9 mouse cellular contexts compared by ENCODE assay signal in the genomic region with DNA sequence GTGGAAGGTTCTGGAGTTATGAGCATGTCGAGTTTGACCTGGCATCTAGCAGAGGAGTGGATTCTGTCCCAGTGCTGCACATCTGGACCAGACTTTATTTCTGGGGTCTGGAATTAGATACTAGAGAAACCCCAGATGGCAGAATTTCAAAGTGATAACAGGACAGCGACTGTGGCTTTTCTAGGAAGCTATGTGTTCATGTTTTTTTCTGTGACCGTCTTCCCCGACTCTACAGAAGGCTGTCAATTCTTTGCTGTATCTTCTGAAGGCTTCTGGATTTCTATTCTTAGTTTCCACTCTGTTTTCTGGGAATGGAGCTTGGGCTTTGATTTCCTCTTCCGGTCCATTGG. TPM values are rescaled to one million over a fixed set of nuclear protein-coding genes. Genes with fewer than 3 reads are reported as not detected.
DNase-seq lines count a peak whose midpoint lies in the region; ATAC-seq and TF ChIP-seq lines count a peak whose summit lies in the region.
"Had no signal": no experiment of that assay in that cellular context is flagged by ENCODE, and none has a peak within 500 bp of the region (broad histone marks: within the 10 kb centered on the region; RNA-seq: fewer than 3 reads in every experiment).

No protein-coding gene starts in this region.

- H3K4me1 ChIP-seq in heart, postnatal 0 days (ENCODE audit: control insufficient read depth, insufficient read depth), result no peaks in the 10 kb centered on the region; the same call in 1 of the 2 replicates
- peaks cover 42% of the 10 kb centered on the region for H3K4me1 ChIP-seq in G1E (ENCODE audit: insufficient read depth, low read depth, low read length)
- peaks cover 29 to 38% of the 10 kb centered on the region in 2 experiments for H3K4me1 ChIP-seq in liver, embryonic 14.5 days (replicated peaks; ENCODE audit: control insufficient read depth in 2 of 2, insufficient read depth in 2 of 2, low read length in 1 of 2)
- H3K4me1 ChIP-seq: neural tube, embryonic 13.5 days had no signal

- ATAC-seq in heart, postnatal 0 days (ENCODE audit: insufficient read depth, low read depth), result no peak
- no peak for ATAC-seq in G1E (ENCODE audit: extremely low read depth, insufficient number of reproducible peaks, low FRiP score, poor library complexity, severe bottlenecking)
- peak; percentile 66 for ATAC-seq in liver, embryonic 14.5 days (ENCODE audit: insufficient read depth)

- peak overlapping the region; percentile 13 for H3K4me3 ChIP-seq in heart, postnatal 0 days (ENCODE audit: low read depth, low read length)
- peak overlapping the region; percentile 67; the same call in 1 of the 2 replicates for H3K4me3 ChIP-seq in G1E (ENCODE audit: low read depth, low read length)
- peak overlapping the region; percentile 26 to 47 for H3K4me3 ChIP-seq in liver, embryonic 14.5 days (ENCODE audit: insufficient read depth in 1 of 2, low read depth in 2 of 2, low read length in 2 of 2)
- H3K4me3 ChIP-seq: neural tube, embryonic 13.5 days had no signal

- no peaks in the 10 kb centered on the region for H3K27me3 ChIP-seq in heart, postnatal 0 days (ENCODE audit: control insufficient read depth, insufficient read depth, low read length)
- H3K27me3 ChIP-seq in G1E (ENCODE audit: insufficient read depth, low read length), result peaks cover 5% of the 10 kb centered on the region; the same call in 1 of the 2 replicates
- H3K27me3 ChIP-seq in liver, embryonic 14.5 days (ENCODE audit: control insufficient read depth, insufficient read depth, low read length), result no peaks in the 10 kb centered on the region
- H3K27me3 ChIP-seq: neural tube, embryonic 13.5 days had no signal

- TF ChIP-seq CTCF in heart, postnatal 0 days (IDR thresholded peaks at IDR 0.05; ENCODE audit: low read depth), result no peak
- TF ChIP-seq CTCF in G1E (IDR thresholded peaks at IDR 0.05; ENCODE audit: low read depth, low read length), result no peak
- no peak for TF ChIP-seq CTCF in liver, embryonic 14.5 days (IDR thresholded peaks at IDR 0.05; ENCODE audit: low read depth)

- peak overlapping the region; percentile 82 for H3K27ac ChIP-seq in heart, postnatal 0 days (ENCODE audit: low read depth)
- H3K27ac ChIP-seq in liver, embryonic 14.5 days, result peak overlapping the region; percentile 86

- WGBS in heart, postnatal 0 days, result 41% methylated on average over 5 of the region's 5 CpGs
- WGBS in liver, embryonic 14.5 days (ENCODE audit: insufficient replicate concordance), result 12% methylated on average over 5 of the region's 5 CpGs

- H3K9ac ChIP-seq in heart, postnatal 0 days (replicated peaks; ENCODE audit: low read depth, low read length), result no peak overlapping the region
- H3K9ac ChIP-seq in liver, embryonic 14.5 days (replicated peaks), result peak overlapping the region; percentile 61
- H3K9ac ChIP-seq: neural tube, embryonic 13.5 days had no signal

- peak overlapping the region; percentile 26 for H3K4me2 ChIP-seq in heart, postnatal 0 days (ENCODE audit: low read depth, low read length)
- H3K4me2 ChIP-seq in liver, embryonic 14.5 days (ENCODE audit: low read depth), result peak overlapping the region; percentile 73
- H3K4me2 ChIP-seq: neural tube, embryonic 13.5 days had no signal

- TF ChIP-seq EP300 in heart, postnatal 0 days (IDR thresholded peaks at IDR 0.05; ENCODE audit: low read depth), result no peak
- TF ChIP-seq EP300 in liver, embryonic 14.5 days (IDR thresholded peaks at IDR 0.05; ENCODE audit: low read depth), result peak; percentile 52

- no peaks in the 10 kb centered on the region for H3K36me3 ChIP-seq in heart, postnatal 0 days (replicated peaks; ENCODE audit: control insufficient read depth, insufficient read depth, low read length)
- no peaks in the 10 kb centered on the region for H3K36me3 ChIP-seq in G1E (replicated peaks)
- no peaks in the 10 kb centered on the region for H3K36me3 ChIP-seq in liver, embryonic 14.5 days (replicated peaks; ENCODE audit: control insufficient read depth, insufficient read depth, low read depth)
- H3K36me3 ChIP-seq: neural tube, embryonic 13.5 days had no signal

- no peaks in the 10 kb centered on the region for H3K9me3 ChIP-seq in heart, postnatal 0 days (replicated peaks; ENCODE audit: control insufficient read depth, low read length)
- no peaks in the 10 kb centered on the region for H3K9me3 ChIP-seq in G1E (replicated peaks)
- H3K9me3 ChIP-seq in liver, embryonic 14.5 days (ENCODE audit: control insufficient read depth, low read length), result no peaks in the 10 kb centered on the region
- H3K9me3 ChIP-seq: neural tube, embryonic 13.5 days had no signal

- DNase-seq in heart, postnatal 0 days (ENCODE audit: low spot score), result no peak
- no peak for DNase-seq in heart, adult 8-10 months (ENCODE audit: low spot score)
- DNase-seq in G1E (ENCODE audit: low spot score), result peak; percentile 17
- peak; percentile 63 for DNase-seq in c-Kit-positive CD71-positive TER-119-positive erythroid progenitor cells, embryonic 14.5 days (ENCODE audit: low spot score)
- peak; percentile 39 to 67 (median 45) for DNase-seq in liver, embryonic 14.5 days (ENCODE audit: low read depth in 3 of 3, low spot score in 3 of 3)
- DNase-seq in urinary bladder, postnatal 25 days (ENCODE audit: low spot score), result no peak
- DNase-seq in frontal cortex, adult 2 months (ENCODE audit: extremely low spot score in 1 of 2, low spot score in 1 of 2), result no peak
- no peak for DNase-seq in ovary, postnatal 14 days (ENCODE audit: low spot score)

RNA-seq across cellular contexts. Expression of gene Specc1, which starts 49.3 kb away (rescaled TPM):
- 5.8 and 8.4 TPM in 2 replicates for total RNA-seq in heart, postnatal 0 days (2014; rRNA removed; ENCODE audit: low replicate concordance)
- polyA plus RNA-seq in heart, postnatal 0 days (2015; fragmentation: Nextera tagmentation; extraction: Ambion mirVana), result 4.7 and 5.2 TPM in 2 replicates
- 1 to 10 TPM; 3.6 to 8.6 (median 4.2) TPM for total RNA-seq in heart, adult 8-10 months (2022)
- total RNA-seq in G1E (2014; fragmentation: Nextera tagmentation) (15.0 and 76.6 TPM in 2 replicates), G1E (2017) (10.4 and 12.1 TPM in 2 replicates)
- 1.6 and 2.4 TPM in 2 replicates for polyA plus RNA-seq in G1E (2012)
- 23.5 and 26.2 TPM in 2 replicates for polyA plus RNA-seq in liver, embryonic 14.5 days (2012; rRNA removed)
- polyA plus RNA-seq in liver, embryonic 14.5 days (2014; fragmentation: Nextera tagmentation; extraction: Ambion mirVana), result 40.5 and 43.5 TPM in 2 replicates
- polyA plus RNA-seq in frontal cortex, adult 2 months (2012; rRNA removed), result 30.6 and 35.0 TPM in 2 replicates

Comparison
In these comparisons a context has a peak if more than half of its experiments do, and no peak if none do; other contexts are left out.
1. DNase-seq: peak in G1E (single experiment), c-Kit-positive CD71-positive TER-119-positive erythroid progenitor cells, embryonic 14.5 days (single experiment) and liver, embryonic 14.5 days (3 of 3); none in heart, postnatal 0 days (single experiment), heart, adult 8-10 months (single experiment), urinary bladder, postnatal 25 days (single experiment), frontal cortex, adult 2 months (0 of 2) and ovary, postnatal 14 days (single experiment).
2. H3K4me3 ChIP-seq: peak in every context shown above with its lines; median percentile 67 in G1E; 36 in liver, embryonic 14.5 days; 13 in heart, postnatal 0 days.